Mouse (Mus musculus): Measurements from ENCODE around the gene Hand2. TPM values are rescaled to one million over a fixed set of nuclear protein-coding genes. Genes with fewer than 3 reads are reported as not detected.

Hand2 gene
- polyA plus RNA-seq (2015; fragmentation: Nextera tagmentation; extraction: Ambion mirVana) = 4.1 and 5.1 TPM in 2 replicates

DNA sequence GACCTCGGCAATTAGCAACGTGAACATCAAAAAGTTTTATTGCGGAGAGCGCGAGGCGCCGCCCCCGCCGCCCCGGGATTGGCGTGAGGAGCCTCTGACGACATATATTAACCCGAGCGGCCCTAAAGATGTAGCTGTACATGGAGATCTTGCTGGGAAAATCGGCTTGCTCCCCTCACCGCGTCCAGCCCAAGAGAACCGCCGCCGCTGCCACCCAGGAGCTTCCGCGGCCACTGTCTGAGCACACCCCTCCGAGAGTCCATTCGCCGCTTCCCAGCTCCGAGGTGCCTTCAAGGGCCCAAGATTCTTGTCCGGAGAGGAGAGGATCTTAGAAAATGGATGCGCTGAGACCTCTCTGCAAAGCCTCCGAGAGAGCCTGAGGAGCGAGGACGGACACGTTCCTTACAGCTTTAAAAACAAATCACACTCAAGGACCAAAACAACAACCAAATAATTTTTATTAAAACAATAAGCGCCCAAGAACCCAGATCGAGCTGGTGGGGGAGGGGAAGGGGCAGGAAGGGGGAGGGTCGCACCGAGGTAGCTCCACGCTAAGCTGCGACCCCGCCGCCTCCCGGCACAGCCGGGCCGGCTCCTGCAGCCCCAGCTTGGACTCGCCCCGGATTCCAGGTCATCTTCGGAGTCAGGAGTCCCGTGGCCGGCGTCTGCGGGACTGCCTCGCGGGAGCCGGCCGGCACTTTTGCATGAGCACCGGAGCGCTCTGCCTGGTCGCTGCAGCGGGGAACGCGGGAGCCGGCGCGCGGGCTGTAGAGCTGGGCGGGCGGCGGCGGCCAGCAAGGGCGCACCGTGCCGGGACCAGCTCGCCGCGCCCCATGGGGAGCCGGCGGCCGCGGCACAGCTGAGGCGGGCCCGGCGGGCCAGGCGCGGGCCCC lies at the start of gene Hand2:
Gene Hand2, plus strand, starts transcription at position 133 of the 893 bp plus-strand sequence.
- no peaks in the 10 kb centered on the region for H3K4me1 ChIP-seq (ENCODE audit: control insufficient read depth, insufficient read depth, low read length)
- ATAC-seq = peak; percentile 74
- no peaks in the 10 kb centered on the region for H3K9me3 ChIP-seq (ENCODE audit: control insufficient read depth, low read length)
- under 1% methylated on average over 71 of the region's 83 CpGs for WGBS
- H3K9ac ChIP-seq (ENCODE audit: low read depth, low read length) = peak within 1 kb of the TSS; percentile 81
- H3K36me3 ChIP-seq (ENCODE audit: control insufficient read depth, insufficient read depth, low read length) = no peaks in the 10 kb centered on the region
- peak within 1 kb of the TSS; percentile 69 for H3K4me2 ChIP-seq (ENCODE audit: low read depth, low read length)
- peak within 1 kb of the TSS; percentile 86 for H3K27ac ChIP-seq (ENCODE audit: low read length)
- peaks cover 43% of the 10 kb centered on the region for H3K27me3 ChIP-seq (replicated peaks; ENCODE audit: control insufficient read depth, insufficient read depth, low read length)
- peak within 1 kb of the TSS; percentile 67 for H3K4me3 ChIP-seq (ENCODE audit: low read length)

- 73% methylated on average over 3 of the region's 3 CpGs for WGBS
- H3K9me3 ChIP-seq (ENCODE audit: control insufficient read depth, low read length) = no peaks in the 10 kb centered on the region
- no peaks in the 10 kb centered on the region for H3K36me3 ChIP-seq (ENCODE audit: control insufficient read depth, insufficient read depth, low read length)
- no peak overlapping the region for H3K9ac ChIP-seq (ENCODE audit: low read depth, low read length)
- no peak overlapping the region for H3K27ac ChIP-seq (ENCODE audit: low read length)
- no peaks in the 10 kb centered on the region for H3K27me3 ChIP-seq (replicated peaks; ENCODE audit: control insufficient read depth, insufficient read depth, low read length)
- no peak for ATAC-seq
- H3K4me1 ChIP-seq (ENCODE audit: control insufficient read depth, insufficient read depth, low read length) = no peaks in the 10 kb centered on the region
- no peak overlapping the region for H3K4me3 ChIP-seq (ENCODE audit: low read length)
- no peak overlapping the region for H3K4me2 ChIP-seq (ENCODE audit: low read depth, low read length)
Observed at GRCm38 (mm10) chr8:57273055-57273454, 47.7 kb upstream of the Hand2 start.

DNA sequence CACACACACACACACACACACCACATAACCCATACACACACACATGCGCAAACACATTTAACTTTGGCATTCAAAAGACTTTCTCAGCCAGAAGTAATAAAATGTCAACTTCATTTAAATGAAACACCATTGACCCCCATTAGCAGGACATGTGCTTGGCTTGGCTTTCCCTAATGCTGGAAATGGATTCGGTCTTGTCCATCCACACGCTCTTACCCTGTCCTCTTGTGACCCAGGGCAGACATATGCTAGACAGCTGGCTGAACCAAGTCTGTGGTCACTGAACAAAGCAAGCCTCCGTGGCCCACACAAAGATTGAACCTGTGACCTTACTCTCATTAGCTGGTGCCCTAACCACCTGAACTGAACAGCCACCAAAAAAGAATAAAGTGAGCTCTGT lies 27.3 kb upstream of the Hand2 start:
- Histone ChIP-seq H3K9ac (ENCODE audit: low read depth, low read length) (no peak overlapping the region), H3K4me3 (ENCODE audit: low read length) (no peak overlapping the region), H3K4me2 (ENCODE audit: low read depth, low read length) (no peak overlapping the region), H3K4me1 (ENCODE audit: control insufficient read depth, insufficient read depth, low read length) (no peaks in the 10 kb centered on the region), H3K9me3 (ENCODE audit: control insufficient read depth, low read length) (no peaks in the 10 kb centered on the region), H3K36me3 (ENCODE audit: control insufficient read depth, insufficient read depth, low read length) (no peaks in the 10 kb centered on the region), H3K27ac (ENCODE audit: low read length) (no peak overlapping the region), H3K27me3 (replicated peaks; ENCODE audit: control insufficient read depth, insufficient read depth, low read length) (no peaks in the 10 kb centered on the region)
- ATAC-seq = no peak
- 72% methylated on average over 4 of the region's 4 CpGs for WGBS

GRCm38 (mm10) chr8:57303513-57303912 lies 17.3 kb upstream of the Hand2 start:
- no peak overlapping the region for H3K4me3 ChIP-seq (ENCODE audit: low read length)
- H3K36me3 ChIP-seq (ENCODE audit: control insufficient read depth, insufficient read depth, low read length) = no peaks in the 10 kb centered on the region
- ATAC-seq = no peak
- H3K4me1 ChIP-seq (ENCODE audit: control insufficient read depth, insufficient read depth, low read length) = no peaks in the 10 kb centered on the region
- H3K9me3 ChIP-seq (ENCODE audit: control insufficient read depth, low read length) = no peaks in the 10 kb centered on the region
- WGBS = 76% methylated on average over 1 of the region's 1 CpGs
- no peak overlapping the region for H3K27ac ChIP-seq (ENCODE audit: low read length)
- H3K4me2 ChIP-seq (ENCODE audit: low read depth, low read length) = no peak overlapping the region
- 0 out of 2 replicates have a peak, but pooled peaks cover 4% of the 10 kb centered on the region for H3K27me3 ChIP-seq (replicated peaks; ENCODE audit: control insufficient read depth, insufficient read depth, low read length)
- H3K9ac ChIP-seq (ENCODE audit: low read depth, low read length) = no peak overlapping the region

DNA sequence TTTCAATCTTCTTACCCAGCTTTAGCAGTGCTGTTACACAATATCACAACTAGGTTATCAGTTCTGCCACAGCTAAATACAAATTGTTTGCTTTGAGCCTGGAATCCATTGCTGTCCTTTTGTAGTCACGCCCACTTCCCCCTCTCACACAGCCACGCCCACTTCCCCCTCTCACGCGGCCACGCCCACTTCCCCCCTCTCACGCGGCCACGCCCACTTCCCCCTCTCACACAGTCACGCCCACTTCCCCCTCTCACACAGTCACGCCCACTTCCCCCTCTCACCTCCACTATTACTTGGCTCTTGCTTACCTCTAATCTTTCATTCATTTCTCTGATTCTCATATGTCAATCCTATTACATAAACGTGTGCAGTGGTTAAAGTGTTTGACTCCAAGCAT lies 15.8 kb upstream of the Hand2 start:
- no peak for ATAC-seq

GRCm38 (mm10) chr8:57306441-57306840 lies 14.3 kb upstream of the Hand2 start:
- Histone ChIP-seq H3K4me3 (ENCODE audit: low read length) (no peak overlapping the region), H3K36me3 (ENCODE audit: control insufficient read depth, insufficient read depth, low read length) (no peaks in the 10 kb centered on the region), H3K27ac (ENCODE audit: low read length) (no peak overlapping the region), H3K27me3 (replicated peaks; ENCODE audit: control insufficient read depth, insufficient read depth, low read length) (0 out of 2 replicates have a peak, but pooled peaks cover 7% of the 10 kb centered on the region), H3K9me3 (ENCODE audit: control insufficient read depth, low read length) (no peaks in the 10 kb centered on the region), H3K4me1 (ENCODE audit: control insufficient read depth, insufficient read depth, low read length) (no peaks in the 10 kb centered on the region), H3K9ac (ENCODE audit: low read depth, low read length) (no peak overlapping the region), H3K4me2 (ENCODE audit: low read depth, low read length) (no peak overlapping the region)
- no peak for ATAC-seq
- WGBS = 57% methylated on average over 1 of the region's 1 CpGs

More for the DNA sequence above, 15.8 kb upstream of the Hand2 start:
- H3K27me3 ChIP-seq (replicated peaks; ENCODE audit: control insufficient read depth, insufficient read depth, low read length) = 0 out of 2 replicates have a peak, but pooled peaks cover 5% of the 10 kb centered on the region
- 53% methylated on average over 11 of the region's 11 CpGs for WGBS
- H3K9me3 ChIP-seq (ENCODE audit: control insufficient read depth, low read length) = no peaks in the 10 kb centered on the region
- no peak overlapping the region for H3K27ac ChIP-seq (ENCODE audit: low read length)
- H3K4me3 ChIP-seq (ENCODE audit: low read length) = no peak overlapping the region
- no peaks in the 10 kb centered on the region for H3K36me3 ChIP-seq (ENCODE audit: control insufficient read depth, insufficient read depth, low read length)
- H3K9ac ChIP-seq (ENCODE audit: low read depth, low read length) = no peak overlapping the region
- H3K4me1 ChIP-seq (ENCODE audit: control insufficient read depth, insufficient read depth, low read length) = no peaks in the 10 kb centered on the region
- no peak overlapping the region for H3K4me2 ChIP-seq (ENCODE audit: low read depth, low read length)

DNA sequence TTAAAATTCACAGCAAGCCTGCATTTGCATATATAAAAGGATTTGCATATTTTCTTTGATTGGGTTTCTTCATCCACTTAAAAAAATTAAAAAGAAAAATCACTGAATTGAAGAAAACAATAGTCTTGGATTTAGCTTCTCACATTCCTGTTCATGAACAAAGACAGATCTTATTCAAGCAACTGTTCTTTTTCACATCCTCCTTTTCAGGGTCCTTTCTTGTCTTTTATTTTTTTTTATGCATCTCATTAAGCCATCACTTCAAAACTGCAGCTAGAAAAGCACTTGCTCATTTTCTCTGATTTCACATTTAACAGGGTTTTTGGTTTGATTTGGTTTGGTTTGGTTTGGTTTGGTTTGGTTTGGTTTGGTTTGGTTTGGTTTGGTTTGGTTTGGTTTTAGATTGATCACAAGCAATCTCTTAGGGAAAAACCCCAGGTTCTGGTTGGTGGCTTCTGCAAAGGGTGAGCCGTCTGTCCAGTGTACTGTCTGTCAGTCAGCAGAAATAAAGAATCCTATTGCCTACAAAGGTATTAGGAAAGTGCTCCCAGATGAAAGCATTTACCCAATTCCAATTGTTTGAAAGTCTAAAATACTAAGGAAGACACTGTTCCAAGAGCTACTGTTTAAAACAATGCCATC lies 10.8 kb upstream of the Hand2 start:
- WGBS = 58% methylated on average over 1 of the region's 1 CpGs
- Histone ChIP-seq H3K4me2 (ENCODE audit: low read depth, low read length) (no peak overlapping the region), H3K4me1 (ENCODE audit: control insufficient read depth, insufficient read depth, low read length) (peaks cover 7% of the 10 kb centered on the region; the same call in 1 of the 2 replicates), H3K9ac (ENCODE audit: low read depth, low read length) (no peak overlapping the region), H3K36me3 (ENCODE audit: control insufficient read depth, insufficient read depth, low read length) (no peaks in the 10 kb centered on the region), H3K9me3 (ENCODE audit: control insufficient read depth, low read length) (no peaks in the 10 kb centered on the region), H3K27ac (ENCODE audit: low read length) (no peak overlapping the region), H3K4me3 (ENCODE audit: low read length) (no peak overlapping the region), H3K27me3 (replicated peaks; ENCODE audit: control insufficient read depth, insufficient read depth, low read length) (peaks cover 10% of the 10 kb centered on the region; the same call in 1 of the 2 replicates)
- no peak for ATAC-seq

- under 1% methylated on average over 30 of the region's 30 CpGs for WGBS
- H3K27ac ChIP-seq (ENCODE audit: low read length) = peak overlapping the region; percentile 49; the same call in 1 of the 2 replicates
- H3K9me3 ChIP-seq (ENCODE audit: control insufficient read depth, low read length) = no peaks in the 10 kb centered on the region
- H3K9ac ChIP-seq (ENCODE audit: low read depth, low read length) = peak overlapping the region; percentile 58
- peaks cover 7% of the 10 kb centered on the region; the same call in 1 of the 2 replicates for H3K4me1 ChIP-seq (ENCODE audit: control insufficient read depth, insufficient read depth, low read length)
- H3K4me2 ChIP-seq (ENCODE audit: low read depth, low read length) = peak overlapping the region; percentile 47
- H3K36me3 ChIP-seq (ENCODE audit: control insufficient read depth, insufficient read depth, low read length) = no peaks in the 10 kb centered on the region
- H3K27me3 ChIP-seq (replicated peaks; ENCODE audit: control insufficient read depth, insufficient read depth, low read length) = peaks cover 21% of the 10 kb centered on the region; the same call in 1 of the 2 replicates
- ATAC-seq = peak; percentile 43
- H3K4me3 ChIP-seq (ENCODE audit: low read length) = peak overlapping the region; percentile 34
Observed at GRCm38 (mm10) chr8:57312031-57312981, 8.5 kb upstream of the Hand2 start.

All from intestine, embryonic 16.5 days (tissue).